Mouse (Mus musculus) hindbrain, postnatal 0 days (tissue): ENCODE results near the gene Ltbp2. TPM values are rescaled to one million over a fixed set of nuclear protein-coding genes. Genes with fewer than 3 reads are reported as not detected.
A peak's percentile ranks its signal among the peaks of the same experiment; 100 is the strongest.

Experiments used
- ATAC-seq: fragments of 200-750 bp; cut with Nextera tagmentation; 2 replicates; pipeline ENCODE4 v1.8.0; 2017; ENCODE audit warnings: mild to moderate bottlenecking, moderate TSS enrichment, moderate library complexity
- DNase-seq: peaks from one replicate; pipeline ENCODE4 v3.0.0-alpha.2; 2015; ENCODE audit warnings: low spot score
- H3K27ac ChIP-seq: fragments of 300-500 bp; sonication (generic); 2 replicates; pipeline ENCODE4 v1.5.1; 2014; ENCODE audit warnings: mild to moderate bottlenecking
- H3K27me3 ChIP-seq: fragments of 300-500 bp; sonication (generic); 2 replicates; pipeline ENCODE4 v1.6.1; 2014; ENCODE audit warnings: low read length, mixed read lengths; ENCODE audit not compliant: insufficient read depth
- H3K36me3 ChIP-seq: fragments of 300-500 bp; sonication (generic); 2 replicates; pipeline ENCODE4 v1.6.1; 2014; ENCODE audit warnings: low read length, mixed read lengths; ENCODE audit not compliant: insufficient read depth
- H3K4me1 ChIP-seq: fragments of 300-500 bp; sonication (generic); 2 replicates; pipeline ENCODE4 v1.6.1; 2014; ENCODE audit warnings: antibody characterized with exemption, low read length, mixed read lengths; ENCODE audit not compliant: insufficient read depth
- H3K4me2 ChIP-seq: fragments of 300-500 bp; sonication (generic); 2 replicates; pipeline ENCODE4 v1.6.1; 2014; ENCODE audit warnings: low read depth, mild to moderate bottlenecking, low read length, moderate library complexity, mixed read lengths
- H3K4me3 ChIP-seq: fragments of 300-500 bp; sonication (generic); 2 replicates; pipeline ENCODE4 v1.5.1; 2014; ENCODE audit warnings: low read length
- H3K9ac ChIP-seq: fragments of 300-500 bp; sonication (generic); replicated peaks from 2 replicates; pipeline ENCODE4 v1.6.1; 2014; ENCODE audit warnings: mild to moderate bottlenecking, low read length, moderate library complexity, mixed read lengths
- H3K9me3 ChIP-seq: fragments of 300-500 bp; sonication (generic); 2 replicates; pipeline ENCODE4 v1.6.1; 2016; ENCODE audit warnings: low read length, mixed read lengths
- CTCF ChIP-seq: IDR thresholded peaks from 2 replicates; pipeline ENCODE4 v1.5.1; 2016; ENCODE audit warnings: antibody characterized with exemption, control low read depth, low read depth
- WGBS: fragments of 180-500 bp; shearing (Covaris S2); extraction: QIAGEN DNeasy Blood & Tissue Kit; methylation state at CpG from one replicate; pipeline ENCODE4 v1.1.7; 2014; 5-methylcytosine and 5-hydroxymethylcytosine counted together
- polyA plus RNA-seq: library from polyadenylated mRNA; unstranded; fragments of >200 nt; fragmentation: Nextera tagmentation; extraction: Ambion mirVana; gene quantifications from 2 replicates; pipeline ENCODE4 v1.2.1, GENCODE M21; 2015
- total RNA-seq: library from RNA; depleted of rRNA; stranded (reverse); fragments of >200 nt; gene quantifications from 2 replicates; pipeline ENCODE4 v1.2.3, GENCODE M21; 2014

The Ltbp2 gene
- total and polyA plus RNA-seq, 2 experiments from 2014 or later, result 0.21 to 2.9 TPM

- Histone ChIP-seq H3K9me3 (no peaks in the 10 kb centered on the region), H3K4me2 (no peak overlapping the region), H3K4me3 (no peak overlapping the region), H3K9ac (no peak overlapping the region), H3K27ac (no peak overlapping the region), H3K36me3 (no peaks in the 10 kb centered on the region), H3K4me1 (no peaks in the 10 kb centered on the region), H3K27me3 (no peaks in the 10 kb centered on the region)
- ATAC-seq, result no peak
- WGBS, result 87% methylated on average over 4 of the region's 4 CpGs
- no peak for DNase-seq
- no peak for TF ChIP-seq CTCF
Observed at GRCm38 (mm10) chr12:84854392-84855033, 21.8 kb downstream of the Ltbp2 start.

- H3K27ac ChIP-seq, result no peak overlapping the region
Observed at GRCm38 (mm10) chr12:84851403-84852040, 24.8 kb downstream of the Ltbp2 start.

DNA sequence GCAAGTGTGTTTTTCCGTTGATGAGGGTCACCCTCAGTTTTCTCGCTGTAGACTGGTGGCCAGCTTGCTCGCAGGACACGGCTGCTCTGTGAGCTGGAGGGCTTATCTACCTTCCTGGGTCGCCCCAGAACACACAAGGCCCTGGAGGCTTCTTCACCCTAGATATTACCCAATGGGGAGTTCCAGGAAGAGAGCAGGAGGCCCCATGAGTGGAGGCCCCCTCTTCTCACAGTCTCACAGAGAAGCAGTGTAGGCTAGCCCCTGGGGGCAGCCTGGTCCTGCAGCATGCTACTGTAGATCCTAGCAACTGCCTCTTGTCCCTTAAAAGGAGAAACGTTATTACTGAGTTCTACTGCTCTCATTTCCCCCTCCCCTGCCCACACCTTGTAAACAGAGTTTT lies 28.4 kb downstream of the Ltbp2 start:
- H3K27me3 ChIP-seq, result no peaks in the 10 kb centered on the region
- TF ChIP-seq CTCF, result no peak
- no peak overlapping the region for H3K4me2 ChIP-seq
- no peaks in the 10 kb centered on the region for H3K9me3 ChIP-seq
- no peak overlapping the region for H3K9ac ChIP-seq
- no peak overlapping the region for H3K4me3 ChIP-seq
- H3K27ac ChIP-seq, result no peak overlapping the region
- no peaks in the 10 kb centered on the region for H3K36me3 ChIP-seq
- ATAC-seq (no peak), DNase-seq (no peak)
- no peaks in the 10 kb centered on the region for H3K4me1 ChIP-seq
- WGBS, result 71% methylated on average over 6 of the region's 6 CpGs

More at GRCm38 (mm10) chr12:84851403-84852040, 24.8 kb downstream of the Ltbp2 start:
- Histone ChIP-seq H3K4me3 (no peak overlapping the region), H3K36me3 (no peaks in the 10 kb centered on the region), H3K4me1 (no peaks in the 10 kb centered on the region), H3K9ac (no peak overlapping the region), H3K27me3 (no peaks in the 10 kb centered on the region), H3K9me3 (no peaks in the 10 kb centered on the region), H3K4me2 (no peak overlapping the region)
- ATAC-seq, result no peak
- DNase-seq, result no peak
- WGBS, result 62% methylated on average over 11 of the region's 11 CpGs
- TF ChIP-seq CTCF, result no peak

DNA sequence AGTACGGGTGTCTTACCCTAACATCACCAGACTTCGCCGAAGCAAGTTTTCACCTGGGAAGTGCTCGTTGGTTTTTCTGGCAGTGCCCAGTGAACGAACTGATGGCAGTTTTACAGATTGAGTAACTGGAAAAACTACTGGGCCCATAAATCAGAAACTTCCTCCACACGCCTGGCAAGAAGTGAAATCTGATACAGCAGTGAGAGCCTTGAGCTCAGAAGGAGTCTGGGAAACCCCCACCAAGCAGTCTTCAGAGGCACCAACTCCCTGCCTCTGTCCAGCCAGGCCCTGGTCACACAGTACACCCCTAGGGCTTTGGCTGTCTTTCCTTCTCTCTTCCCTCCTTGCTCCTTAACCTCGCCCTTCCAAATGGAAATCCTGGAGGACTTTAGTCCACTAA lies 28.9 kb downstream of the Ltbp2 start:
- DNase-seq (no peak), ATAC-seq (no peak)
- H3K4me2 ChIP-seq, result no peak overlapping the region
- H3K9me3 ChIP-seq, result no peaks in the 10 kb centered on the region
- no peak overlapping the region for H3K9ac ChIP-seq
- H3K4me3 ChIP-seq, result no peak overlapping the region
- no peak overlapping the region for H3K27ac ChIP-seq
- TF ChIP-seq CTCF, result no peak
- H3K36me3 ChIP-seq, result no peaks in the 10 kb centered on the region
- H3K27me3 ChIP-seq, result no peaks in the 10 kb centered on the region
- 68% methylated on average over 7 of the region's 7 CpGs for WGBS
- H3K4me1 ChIP-seq, result no peaks in the 10 kb centered on the region

DNA sequence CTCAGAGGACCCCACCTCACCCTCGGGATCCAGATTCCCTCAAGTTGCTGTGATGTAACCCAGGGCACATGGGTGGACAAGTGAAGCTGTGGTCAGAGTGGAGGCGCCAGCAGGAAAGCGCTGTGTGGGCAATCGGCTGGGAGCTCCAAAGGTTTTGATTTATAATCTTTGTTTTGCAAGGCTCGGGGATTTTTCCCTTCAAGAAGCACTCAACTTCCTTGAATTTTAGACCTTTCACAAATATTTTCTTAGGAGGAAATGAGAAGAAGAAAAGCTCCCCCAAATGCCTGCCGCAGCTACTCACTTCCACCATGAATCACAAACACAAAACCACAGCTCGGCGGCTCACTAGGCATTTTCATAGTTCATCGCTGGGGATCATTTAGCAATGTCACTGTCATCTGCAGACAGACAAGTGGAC lies 29.7 kb downstream of the Ltbp2 start:
- Histone ChIP-seq H3K4me3 (no peak overlapping the region), H3K9me3 (no peaks in the 10 kb centered on the region), H3K4me2 (no peak overlapping the region), H3K27ac (no peak overlapping the region), H3K36me3 (no peaks in the 10 kb centered on the region), H3K9ac (no peak overlapping the region), H3K4me1 (no peaks in the 10 kb centered on the region), H3K27me3 (no peaks in the 10 kb centered on the region)
- DNase-seq (no peak), ATAC-seq (no peak)
- WGBS, result 66% methylated on average over 9 of the region's 9 CpGs
- TF ChIP-seq CTCF, result no peak

- TF ChIP-seq CTCF, result no peak
- H3K27ac ChIP-seq, result 0 out of 2 replicates have a peak overlapping the region, but pooled peaks have one; percentile 16
- ATAC-seq (no peak), DNase-seq (no peak)
- H3K36me3 ChIP-seq, result no peaks in the 10 kb centered on the region
- no peaks in the 10 kb centered on the region for H3K4me1 ChIP-seq
- H3K9me3 ChIP-seq, result 0 out of 2 replicates have a peak, but pooled peaks cover 2% of the 10 kb centered on the region
- 52% methylated on average over 6 of the region's 6 CpGs for WGBS
- no peak overlapping the region for H3K4me2 ChIP-seq
- no peaks in the 10 kb centered on the region for H3K27me3 ChIP-seq
- H3K9ac ChIP-seq, result no peak overlapping the region
- no peak overlapping the region for H3K4me3 ChIP-seq
Observed at GRCm38 (mm10) chr12:84842706-84843105, 33.6 kb downstream of the Ltbp2 start.
